Mouse (Mus musculus): ENCODE results near the gene Suv39h2.

The Suv39h2 gene

DNA sequence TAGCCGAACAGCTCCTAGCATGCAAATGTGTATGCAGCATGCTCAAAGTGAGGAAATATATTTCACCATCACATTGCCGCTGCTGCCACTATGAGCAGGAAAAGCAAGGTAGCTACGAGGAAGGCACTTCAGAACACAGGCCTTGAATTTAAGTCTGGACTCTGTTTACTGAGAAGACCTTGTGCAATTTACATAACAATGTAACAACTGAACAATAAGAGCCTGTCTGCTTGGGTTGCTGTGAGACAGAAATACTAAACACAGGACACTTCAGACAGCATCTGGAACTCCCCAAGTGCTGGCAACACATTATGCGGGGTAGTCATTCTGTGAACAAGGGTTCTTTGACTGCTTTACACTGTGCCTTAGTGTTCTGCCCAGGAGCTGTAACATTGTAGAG lies 54.7 kb downstream of the Suv39h2 start:
- DNase-seq = no peak

- peak; percentile 96 for DNase-seq
Measured at GRCm38 (mm10) chr2:3418883-3419431, 55.9 kb downstream of the Suv39h2 start.

DNA sequence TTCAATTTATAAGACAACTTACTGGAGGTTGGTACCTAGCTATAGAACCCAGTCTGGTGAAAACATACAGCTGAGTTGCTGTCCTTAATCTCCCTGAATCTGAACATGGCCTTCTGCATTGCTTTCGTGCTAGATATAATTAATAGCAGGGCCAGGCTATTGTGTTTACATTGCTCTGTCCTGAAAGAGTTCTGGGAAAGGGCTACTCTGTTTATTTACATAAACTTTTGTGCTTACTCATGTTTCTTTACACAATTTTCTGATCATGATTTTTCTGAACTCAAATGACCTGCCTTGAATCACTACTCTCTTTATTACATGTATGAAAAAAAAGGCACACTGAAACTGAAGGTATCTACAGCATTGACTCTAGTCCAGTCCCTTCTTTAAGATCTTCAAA lies 59.2 kb downstream of the Suv39h2 start:
- no peak for DNase-seq

GRCm38 (mm10) chr2:3414241-3414640 lies 60.6 kb downstream of the Suv39h2 start:
- DNase-seq = peak; percentile 54

DNA sequence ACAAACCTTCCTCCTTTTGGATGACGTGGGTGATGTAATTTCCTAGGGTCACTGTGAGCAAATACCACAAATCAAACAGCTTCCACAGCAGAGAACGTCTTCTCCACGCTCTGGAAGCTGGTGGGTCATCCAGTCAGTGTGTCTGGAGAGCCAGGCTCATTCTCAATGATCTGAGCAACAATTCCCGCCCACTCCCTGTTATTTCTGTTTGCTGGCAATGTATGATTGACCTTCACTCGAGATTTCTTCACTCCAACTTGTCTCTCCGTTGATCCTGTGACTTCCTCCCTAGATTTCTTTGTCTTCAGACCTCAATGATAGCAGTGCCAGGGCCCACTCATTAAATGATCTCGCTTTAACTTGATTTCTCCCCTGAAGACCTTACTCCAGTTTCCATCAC lies 67.1 kb downstream of the Suv39h2 start:
- DNase-seq = no peak

GRCm38 (mm10) chr2:3405981-3406380 lies 68.8 kb downstream of the Suv39h2 start:
- no peak for DNase-seq
